Mouse (Mus musculus): ENCODE results near the gene Nr1h5. TPM values are rescaled to one million over a fixed set of nuclear protein-coding genes. Genes with fewer than 3 reads are reported as not detected.
A peak's percentile ranks its signal among the peaks of the same experiment; 100 is the strongest.

Nr1h5 gene
- total and polyA plus RNA-seq, 2 experiments from 2014 or later = not detected

DNA sequence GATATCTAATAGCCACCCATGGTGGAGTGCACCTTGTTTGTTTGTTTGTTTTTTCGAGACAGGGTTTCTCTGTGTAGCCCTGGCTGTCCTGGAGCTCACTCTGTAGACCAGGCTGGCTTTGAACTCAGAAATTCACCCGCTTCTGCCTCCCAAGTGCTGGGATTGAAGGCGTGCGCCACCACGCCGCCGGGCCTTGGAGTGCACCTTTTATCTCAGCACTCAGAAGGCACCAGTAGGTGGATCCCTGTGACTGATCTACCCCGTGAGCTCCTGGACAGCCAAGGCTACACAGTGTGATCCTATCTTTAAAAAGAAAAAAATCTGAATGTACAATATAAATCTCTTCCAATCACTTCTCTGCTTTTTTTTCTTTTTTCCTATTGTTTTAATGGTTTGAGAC, 27.1 kb upstream of the Nr1h5 start:
- H3K4me3 ChIP-seq (ENCODE audit: low read length) = no peak overlapping the region
- no peak for DNase-seq (ENCODE audit: low spot score)
- no peak for ATAC-seq
- no peaks in the 10 kb centered on the region for H3K36me3 ChIP-seq (ENCODE audit: insufficient read depth, low read length)
- no peak for TF ChIP-seq CTCF (IDR thresholded peaks at IDR 0.05; ENCODE audit: low read depth)
- no peaks in the 10 kb centered on the region for H3K9me3 ChIP-seq (ENCODE audit: low read length)
- H3K9ac ChIP-seq (replicated peaks; ENCODE audit: low read length) = no peak overlapping the region
- no peak overlapping the region for H3K4me2 ChIP-seq (ENCODE audit: low read depth, low read length)
- H3K27me3 ChIP-seq (ENCODE audit: insufficient read depth, low read length) = no peaks in the 10 kb centered on the region
- 75% methylated on average over 8 of the region's 8 CpGs for WGBS
- no peak overlapping the region for H3K27ac ChIP-seq
- peaks cover 5% of the 10 kb centered on the region; the same call in 1 of the 2 replicates for H3K4me1 ChIP-seq (ENCODE audit: insufficient read depth, low read length)

DNA sequence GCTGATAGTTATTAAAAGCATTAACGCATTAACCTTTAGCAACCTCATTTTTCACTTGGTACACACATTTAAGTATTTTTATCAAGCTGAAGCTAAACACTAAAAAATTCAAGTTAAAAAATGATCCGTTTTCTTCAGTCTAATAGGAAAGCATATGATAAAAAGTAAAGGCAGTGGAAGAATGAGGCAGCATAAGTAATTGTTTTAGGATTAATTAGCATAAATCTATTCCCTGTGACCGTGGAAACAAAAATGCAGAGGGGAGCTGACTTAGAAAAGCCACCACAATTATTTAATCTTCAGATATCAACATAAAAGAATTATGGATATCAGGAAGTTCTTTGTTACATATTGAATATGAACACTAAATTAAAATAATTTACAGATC, 16.4 kb upstream of the Nr1h5 start:
- no peak for DNase-seq (ENCODE audit: low spot score)
- H3K27me3 ChIP-seq (ENCODE audit: insufficient read depth, low read length) = no peaks in the 10 kb centered on the region
- H3K9me3 ChIP-seq (ENCODE audit: low read length) = no peaks in the 10 kb centered on the region
- no peaks in the 10 kb centered on the region for H3K36me3 ChIP-seq (ENCODE audit: insufficient read depth, low read length)
- peak overlapping the region; percentile 52 for H3K4me2 ChIP-seq (ENCODE audit: low read depth, low read length)
- TF ChIP-seq CTCF (IDR thresholded peaks at IDR 0.05; ENCODE audit: low read depth) = no peak
- H3K9ac ChIP-seq (replicated peaks; ENCODE audit: low read length) = peak overlapping the region; percentile 33; the same call in 1 of the 2 replicates
- ATAC-seq = no peak
- peak overlapping the region; percentile 49 for H3K27ac ChIP-seq
- WGBS = 15% methylated on average over 3 of the region's 3 CpGs
- H3K4me1 ChIP-seq (ENCODE audit: insufficient read depth, low read length) = 0 out of 2 replicates have a peak, but pooled peaks cover 3% of the 10 kb centered on the region
- H3K4me3 ChIP-seq (ENCODE audit: low read length) = peak overlapping the region; percentile 0; the same call in 1 of the 2 replicates

DNA sequence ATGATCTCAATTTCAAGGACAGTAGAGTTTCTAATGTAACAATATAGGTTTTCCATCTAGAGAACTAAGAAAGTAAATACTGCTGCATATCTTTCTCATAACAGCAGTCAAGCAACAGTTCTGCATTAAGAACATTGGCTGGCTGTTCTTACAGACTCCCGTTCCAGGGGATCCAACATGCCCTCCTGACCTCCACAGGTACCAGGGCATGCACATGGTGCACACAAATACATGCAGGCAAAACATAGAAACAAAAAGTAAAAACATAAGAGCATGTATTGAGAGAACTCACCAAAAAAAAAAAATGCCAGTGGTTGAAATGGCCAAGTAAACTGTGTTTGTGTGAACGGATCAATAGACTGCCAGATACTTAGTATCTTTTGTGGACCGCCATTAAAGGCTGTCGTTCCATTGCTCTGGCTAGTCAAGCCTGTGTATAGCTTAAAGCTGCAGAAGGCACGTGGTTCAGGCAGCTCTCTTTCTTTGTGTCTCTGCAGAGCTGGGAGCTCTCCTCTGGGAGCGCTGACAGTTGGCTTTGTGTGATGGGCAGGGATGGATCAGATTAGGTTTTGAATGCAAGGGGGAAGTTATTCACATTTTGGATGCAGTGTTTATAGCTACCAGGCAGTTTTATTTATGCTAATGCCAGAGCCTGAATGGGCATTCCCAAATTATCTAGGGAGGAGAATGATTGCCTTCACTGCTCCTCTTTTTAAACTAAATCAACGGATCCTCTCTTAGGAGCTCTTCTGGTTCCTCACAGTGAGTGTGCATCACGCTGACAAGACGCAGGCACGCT, 15.8 kb upstream of the Nr1h5 start:
- ATAC-seq = peak; percentile 99

DNA sequence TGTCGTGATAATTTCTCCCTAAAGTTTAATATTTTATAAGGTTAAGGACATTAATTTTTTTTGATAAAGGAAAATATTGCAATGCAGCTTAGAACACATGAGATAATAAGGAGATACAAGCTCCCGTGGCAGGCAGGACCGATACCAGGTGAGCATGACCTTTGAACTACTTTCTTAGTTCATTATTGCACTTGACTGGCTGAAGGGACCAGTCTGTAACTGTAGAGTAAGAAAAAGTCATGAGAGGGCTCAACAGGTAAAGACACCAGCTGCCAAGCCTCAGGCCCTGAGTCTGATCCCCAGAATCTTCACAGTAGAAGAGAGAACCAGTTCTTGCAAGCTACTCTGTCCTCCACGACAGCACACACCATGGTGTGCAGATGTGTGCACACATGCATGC, 13.0 kb upstream of the Nr1h5 start:
- WGBS = 88% methylated on average over 4 of the region's 4 CpGs
- 0 out of 2 replicates have a peak, but pooled peaks cover 3% of the 10 kb centered on the region for H3K4me1 ChIP-seq (ENCODE audit: insufficient read depth, low read length)
- no peak for ATAC-seq
- H3K27me3 ChIP-seq (ENCODE audit: insufficient read depth, low read length) = no peaks in the 10 kb centered on the region
- TF ChIP-seq CTCF (IDR thresholded peaks at IDR 0.05; ENCODE audit: low read depth) = no peak
- H3K9me3 ChIP-seq (ENCODE audit: low read length) = no peaks in the 10 kb centered on the region
- H3K4me2 ChIP-seq (ENCODE audit: low read depth, low read length) = no peak overlapping the region
- no peak overlapping the region for H3K4me3 ChIP-seq (ENCODE audit: low read length)
- no peak overlapping the region for H3K9ac ChIP-seq (replicated peaks; ENCODE audit: low read length)
- H3K27ac ChIP-seq = no peak overlapping the region
- H3K36me3 ChIP-seq (ENCODE audit: insufficient read depth, low read length) = no peaks in the 10 kb centered on the region
- no peak for DNase-seq (ENCODE audit: low spot score)

More for the DNA sequence above, 15.8 kb upstream of the Nr1h5 start:
- 0 out of 2 replicates have a peak, but pooled peaks cover 3% of the 10 kb centered on the region for H3K4me1 ChIP-seq (ENCODE audit: insufficient read depth, low read length)
- no peaks in the 10 kb centered on the region for H3K27me3 ChIP-seq (ENCODE audit: insufficient read depth, low read length)
- H3K9ac ChIP-seq (replicated peaks; ENCODE audit: low read length) = peak overlapping the region; percentile 33; the same call in 1 of the 2 replicates
- H3K4me2 ChIP-seq (ENCODE audit: low read depth, low read length) = peak overlapping the region; percentile 52
- WGBS = 8% methylated on average over 10 of the region's 10 CpGs
- peak; percentile 42 for TF ChIP-seq CTCF (IDR thresholded peaks at IDR 0.05; ENCODE audit: low read depth)
- H3K9me3 ChIP-seq (ENCODE audit: low read length) = no peaks in the 10 kb centered on the region
- peak; percentile 81 for DNase-seq (ENCODE audit: low spot score)
- H3K36me3 ChIP-seq (ENCODE audit: insufficient read depth, low read length) = no peaks in the 10 kb centered on the region
- peak overlapping the region; percentile 49 for H3K27ac ChIP-seq
- peak overlapping the region; percentile 0 for H3K4me3 ChIP-seq (ENCODE audit: low read length)

DNA sequence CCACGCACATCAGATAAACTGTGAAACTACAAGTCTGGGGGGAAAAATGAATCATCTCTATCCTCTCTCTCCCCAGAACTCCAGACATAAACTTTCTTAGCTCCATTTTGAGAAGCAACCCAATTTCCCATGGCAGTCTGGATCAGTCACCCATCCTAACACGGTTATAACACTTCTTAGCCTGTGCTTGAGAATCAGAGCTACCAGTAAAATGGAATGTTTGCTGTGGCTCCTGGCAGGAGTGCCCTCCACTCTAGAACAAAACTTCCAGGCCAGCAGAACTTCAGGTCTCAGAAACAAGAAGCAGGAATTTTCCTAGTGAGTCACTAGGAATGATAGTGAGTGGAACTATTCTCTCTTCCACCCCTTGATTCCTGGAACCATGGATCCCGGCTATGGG, 6.6 kb upstream of the Nr1h5 start:
- Histone ChIP-seq H3K4me3 (ENCODE audit: low read length) (no peak overlapping the region), H3K27ac (no peak overlapping the region), H3K9ac (replicated peaks; ENCODE audit: low read length) (no peak overlapping the region), H3K27me3 (ENCODE audit: insufficient read depth, low read length) (no peaks in the 10 kb centered on the region), H3K36me3 (ENCODE audit: insufficient read depth, low read length) (no peaks in the 10 kb centered on the region), H3K9me3 (ENCODE audit: low read length) (no peaks in the 10 kb centered on the region), H3K4me1 (ENCODE audit: insufficient read depth, low read length) (no peaks in the 10 kb centered on the region), H3K4me2 (ENCODE audit: low read depth, low read length) (no peak overlapping the region)
- ATAC-seq (no peak), DNase-seq (ENCODE audit: low spot score) (no peak)
- WGBS = 89% methylated on average over 3 of the region's 3 CpGs
- TF ChIP-seq CTCF (IDR thresholded peaks at IDR 0.05; ENCODE audit: low read depth) = no peak

DNA sequence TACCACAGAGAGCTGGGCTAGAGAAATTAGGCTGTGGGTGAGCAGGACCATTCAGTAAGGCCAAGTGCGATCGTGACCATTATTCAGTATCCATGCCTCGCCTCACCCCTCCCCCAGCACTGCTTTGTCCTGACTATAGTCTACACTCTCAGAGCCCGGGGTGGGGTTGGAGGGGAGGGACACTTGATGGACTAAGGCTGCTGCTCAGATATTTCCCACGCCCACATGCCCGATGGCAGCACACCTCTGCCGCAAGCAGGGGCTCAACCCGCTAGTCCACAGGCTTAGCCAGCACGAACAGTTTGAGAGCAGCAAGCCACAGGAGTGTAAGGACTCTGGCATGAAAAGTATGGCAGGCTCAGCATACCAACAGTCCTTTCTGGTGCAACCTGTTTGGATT, 6.1 kb upstream of the Nr1h5 start:
- H3K4me2 ChIP-seq (ENCODE audit: low read depth, low read length) = no peak overlapping the region
- H3K27ac ChIP-seq = no peak overlapping the region
- H3K36me3 ChIP-seq (ENCODE audit: insufficient read depth, low read length) = no peaks in the 10 kb centered on the region
- DNase-seq (ENCODE audit: low spot score) (no peak), ATAC-seq (0 out of 2 replicates have a peak, but pooled peaks have one; percentile 21)
- H3K9me3 ChIP-seq (ENCODE audit: low read length) = no peaks in the 10 kb centered on the region
- no peaks in the 10 kb centered on the region for H3K4me1 ChIP-seq (ENCODE audit: insufficient read depth, low read length)
- H3K9ac ChIP-seq (replicated peaks; ENCODE audit: low read length) = no peak overlapping the region
- TF ChIP-seq CTCF (IDR thresholded peaks at IDR 0.05; ENCODE audit: low read depth) = no peak
- H3K27me3 ChIP-seq (ENCODE audit: insufficient read depth, low read length) = no peaks in the 10 kb centered on the region
- no peak overlapping the region for H3K4me3 ChIP-seq (ENCODE audit: low read length)
- 40% methylated on average over 9 of the region's 9 CpGs for WGBS

DNA sequence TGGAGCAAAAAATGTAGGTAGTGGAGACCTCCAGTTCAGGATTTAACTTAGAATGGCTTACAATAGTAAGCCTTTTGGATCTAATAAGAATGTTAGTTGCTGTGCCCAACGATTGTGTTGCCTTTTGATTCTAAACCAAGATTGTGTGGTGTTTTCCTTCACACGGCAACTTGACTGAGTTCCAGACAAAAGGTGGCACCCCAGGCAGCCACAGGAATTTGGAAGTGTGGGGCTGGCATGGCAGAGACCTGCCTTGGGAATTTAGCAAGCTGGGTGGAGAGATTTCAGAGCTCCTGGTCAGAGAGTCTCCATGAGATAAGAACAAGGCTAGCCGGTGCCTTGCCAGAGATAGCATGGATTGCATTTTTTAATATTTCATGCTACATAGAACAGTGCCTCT, 8.3 kb downstream of the Nr1h5 start:
- no peak for DNase-seq (ENCODE audit: low spot score)
- no peak for TF ChIP-seq CTCF (IDR thresholded peaks at IDR 0.05; ENCODE audit: low read depth)
- Histone ChIP-seq H3K27me3 (ENCODE audit: insufficient read depth, low read length) (no peaks in the 10 kb centered on the region), H3K4me3 (ENCODE audit: low read length) (no peak overlapping the region), H3K4me1 (ENCODE audit: insufficient read depth, low read length) (no peaks in the 10 kb centered on the region), H3K9me3 (ENCODE audit: low read length) (no peaks in the 10 kb centered on the region), H3K4me2 (ENCODE audit: low read depth, low read length) (no peak overlapping the region), H3K9ac (replicated peaks; ENCODE audit: low read length) (no peak overlapping the region), H3K36me3 (ENCODE audit: insufficient read depth, low read length) (no peaks in the 10 kb centered on the region), H3K27ac (no peak overlapping the region)
- 54% methylated on average over 3 of the region's 3 CpGs for WGBS
- no peak for ATAC-seq
